Mouse (Mus musculus) heart, embryonic 15.5 days (tissue): ENCODE data around the gene Cldn15. TPM values are rescaled to one million over a fixed set of nuclear protein-coding genes. Genes with fewer than 3 reads are reported as not detected.
"Not testable (repeated sequence)": the region's sequence is repeated elsewhere in the genome, so short reads cannot be mapped to it uniquely, and the experiment has no call there.

Experiments used
- ATAC-seq: fragments of 200-750 bp; cut with Nextera tagmentation; replicated peaks from 2 replicates; pipeline ENCODE4 v1.8.0; 2017; ENCODE audit warnings: low read depth, moderate TSS enrichment; ENCODE audit not compliant: insufficient number of reproducible peaks, insufficient read depth, low FRiP score
- H3K27ac ChIP-seq: fragments of 300-500 bp; sonication (generic); 2 replicates; pipeline ENCODE4 v1.5.1; 2015; ENCODE audit warnings: mild to moderate bottlenecking, inconsistent platforms
- H3K27me3 ChIP-seq: fragments of 300-500 bp; sonication (generic); 2 replicates; pipeline ENCODE4 v1.6.1; 2015; ENCODE audit warnings: inconsistent platforms
- H3K36me3 ChIP-seq: fragments of 300-500 bp; sonication (generic); 2 replicates; pipeline ENCODE4 v1.6.1; 2015; ENCODE audit warnings: mild to moderate bottlenecking, inconsistent platforms
- H3K4me1 ChIP-seq: fragments of 300-500 bp; sonication (generic); replicated peaks from 2 replicates; pipeline ENCODE4 v1.6.1; 2015; ENCODE audit warnings: inconsistent platforms
- H3K4me2 ChIP-seq: fragments of 300-500 bp; sonication (generic); 2 replicates; pipeline ENCODE4 v1.6.1; 2015; ENCODE audit warnings: inconsistent platforms, mild to moderate bottlenecking, moderate library complexity
- H3K4me3 ChIP-seq: fragments of 300-500 bp; sonication (generic); 2 replicates; pipeline ENCODE4 v1.5.1; 2015; ENCODE audit warnings: mild to moderate bottlenecking, inconsistent platforms
- H3K9ac ChIP-seq: fragments of 300-500 bp; sonication (generic); 2 replicates; pipeline ENCODE4 v1.6.1; 2015; ENCODE audit warnings: mild to moderate bottlenecking, inconsistent platforms
- H3K9me3 ChIP-seq: fragments of 300-500 bp; sonication (generic); replicated peaks from 2 replicates; pipeline ENCODE4 v1.6.1; 2016; ENCODE audit warnings: inconsistent platforms
- WGBS: fragments of 180-500 bp; shearing (Covaris S2); methylation state at CpG from one replicate; pipeline ENCODE4 v1.1.7; 2015; ENCODE audit warnings: mixed read lengths; 5-methylcytosine and 5-hydroxymethylcytosine counted together
- polyA plus RNA-seq: library from polyadenylated mRNA; unstranded; fragments of >200 nt; fragmentation: Nextera tagmentation; extraction: Ambion mirVana; gene quantifications from 2 replicates; pipeline ENCODE4 v1.2.1, GENCODE M21; 2015

The Cldn15 gene
- polyA plus RNA-seq, 1 experiment from 2014 or later, result 6.7 TPM

DNA sequence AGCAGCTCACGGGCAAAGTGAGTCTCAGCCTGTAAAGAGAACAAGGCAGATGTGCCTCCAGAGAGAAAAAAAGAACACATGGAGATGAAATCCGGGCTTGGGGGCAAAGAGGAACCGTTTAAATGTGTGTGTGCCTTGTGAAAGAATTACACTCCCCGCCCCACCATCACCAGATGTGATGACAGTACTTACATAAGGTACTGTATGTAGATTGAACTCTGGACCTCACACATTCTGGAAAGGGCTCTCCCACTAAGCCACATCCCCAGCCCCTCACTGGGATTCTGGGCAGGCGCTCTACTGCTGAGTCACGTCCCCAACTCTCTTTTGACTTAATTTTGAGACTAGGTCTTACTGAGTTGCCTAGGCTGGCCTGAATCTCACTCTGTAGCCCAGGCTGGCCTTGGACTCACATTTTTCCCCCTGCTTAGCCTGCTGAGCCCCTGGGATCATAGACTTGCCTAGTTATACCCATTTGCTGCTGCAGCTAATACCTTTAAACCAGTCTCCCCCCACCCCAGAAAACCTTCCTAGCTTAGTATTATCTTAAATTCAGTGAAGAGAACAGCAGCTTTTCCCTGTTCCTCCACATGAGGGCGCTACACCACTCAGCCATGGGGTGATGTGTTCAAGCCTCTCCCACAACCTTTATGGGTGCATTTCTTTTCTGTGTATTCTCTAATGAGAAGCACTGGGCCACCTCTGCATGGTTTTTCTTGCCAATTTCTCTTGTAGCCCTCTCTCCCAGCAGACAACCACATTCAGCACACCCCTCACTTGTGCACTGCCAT lies 30.3 kb upstream of the Cldn15 start:
- H3K4me1 ChIP-seq, result no peaks in the 10 kb centered on the region
- no peak overlapping the region for H3K4me3 ChIP-seq
- H3K27me3 ChIP-seq, result no peaks in the 10 kb centered on the region
- no peaks in the 10 kb centered on the region for H3K36me3 ChIP-seq
- no peak for ATAC-seq
- H3K27ac ChIP-seq, result no peak overlapping the region
- H3K4me2 ChIP-seq, result no peak overlapping the region
- H3K9ac ChIP-seq, result no peak overlapping the region
- no peaks in the 10 kb centered on the region for H3K9me3 ChIP-seq
- 59% methylated on average over 7 of the region's 7 CpGs for WGBS

DNA sequence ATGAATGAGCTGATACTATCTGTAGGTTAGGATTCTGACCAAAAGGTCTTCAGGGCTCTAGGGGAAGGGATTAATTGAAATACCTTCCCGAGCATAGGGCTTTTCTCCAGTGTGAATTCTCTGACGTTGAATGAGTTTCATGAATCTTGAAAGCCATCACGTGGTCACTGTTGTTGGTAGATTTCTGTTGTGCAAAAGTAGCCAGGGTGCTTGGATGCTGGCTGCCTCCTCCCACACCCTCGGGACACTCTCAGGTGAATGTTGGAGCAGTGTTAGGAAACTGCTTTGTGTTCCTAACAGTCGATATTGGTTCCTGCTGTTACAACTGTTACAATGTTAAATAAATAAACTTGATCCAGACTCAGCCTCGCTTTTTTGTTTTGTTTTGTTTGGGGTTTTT lies 29.7 kb upstream of the Cldn15 start:
- WGBS, result 75% methylated on average over 6 of the region's 6 CpGs
- Histone ChIP-seq H3K4me1 (no peaks in the 10 kb centered on the region), H3K9me3 (no peaks in the 10 kb centered on the region), H3K4me3 (no peak overlapping the region), H3K36me3 (no peaks in the 10 kb centered on the region), H3K27me3 (no peaks in the 10 kb centered on the region), H3K9ac (no peak overlapping the region), H3K27ac (no peak overlapping the region), H3K4me2 (no peak overlapping the region)
- ATAC-seq, result no peak

DNA sequence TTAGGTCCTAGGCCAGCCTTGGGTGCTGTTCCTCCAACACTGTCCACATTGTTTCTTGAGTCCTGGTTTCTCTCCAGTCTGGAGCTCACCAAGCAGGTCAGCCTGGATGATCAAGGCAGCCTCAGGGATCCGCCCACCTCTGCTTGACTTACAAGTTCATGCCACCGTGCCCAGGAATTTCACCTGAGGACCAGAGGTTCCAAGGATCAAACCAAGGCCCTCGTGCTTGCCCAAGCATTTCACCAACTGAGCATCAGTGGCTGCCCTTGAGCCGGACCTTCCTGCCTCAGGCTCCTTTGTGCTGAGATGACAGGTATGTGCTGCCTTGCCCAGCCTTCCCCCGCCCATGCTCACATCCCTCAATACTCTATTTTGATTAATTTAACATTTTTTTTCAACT lies 28.8 kb upstream of the Cldn15 start:
- H3K27me3 ChIP-seq, result no peaks in the 10 kb centered on the region
- no peaks in the 10 kb centered on the region for H3K9me3 ChIP-seq
- H3K9ac ChIP-seq, result no peak overlapping the region
- H3K4me2 ChIP-seq, result no peak overlapping the region
- no peak for ATAC-seq
- H3K4me1 ChIP-seq, result peaks cover 3% of the 10 kb centered on the region; the same call in 1 of the 2 replicates
- 91% methylated on average over 5 of the region's 5 CpGs for WGBS
- H3K27ac ChIP-seq, result no peak overlapping the region
- H3K36me3 ChIP-seq, result no peaks in the 10 kb centered on the region
- no peak overlapping the region for H3K4me3 ChIP-seq

DNA sequence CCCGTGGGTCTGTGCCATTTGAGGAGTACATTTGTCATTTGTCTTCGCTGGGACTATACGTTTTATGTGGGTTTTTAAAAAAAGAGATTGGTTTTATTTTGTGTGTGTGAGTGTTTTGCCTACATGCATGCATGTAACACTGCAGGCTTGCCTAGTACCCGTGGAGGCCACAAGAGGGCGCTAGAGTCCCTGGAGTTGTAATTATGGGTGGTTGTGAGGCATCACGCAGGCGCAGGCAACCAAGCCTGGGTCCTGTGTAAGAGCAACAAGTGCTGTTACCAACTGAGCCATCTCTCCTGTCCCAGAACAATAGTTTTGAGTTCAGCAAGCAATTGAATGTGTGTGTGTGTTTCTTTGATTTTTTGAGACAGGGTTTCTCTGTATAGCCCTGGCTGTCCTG lies 27.1 kb upstream of the Cldn15 start:
- no peaks in the 10 kb centered on the region for H3K36me3 ChIP-seq
- no peak for ATAC-seq
- no peak overlapping the region for H3K4me2 ChIP-seq
- no peak overlapping the region for H3K4me3 ChIP-seq
- peaks cover 5% of the 10 kb centered on the region; the same call in 1 of the 2 replicates for H3K4me1 ChIP-seq
- no peak overlapping the region for H3K27ac ChIP-seq
- no peaks in the 10 kb centered on the region for H3K27me3 ChIP-seq
- no peak overlapping the region for H3K9ac ChIP-seq
- no peaks in the 10 kb centered on the region for H3K9me3 ChIP-seq
- 62% methylated on average over 7 of the region's 7 CpGs for WGBS

DNA sequence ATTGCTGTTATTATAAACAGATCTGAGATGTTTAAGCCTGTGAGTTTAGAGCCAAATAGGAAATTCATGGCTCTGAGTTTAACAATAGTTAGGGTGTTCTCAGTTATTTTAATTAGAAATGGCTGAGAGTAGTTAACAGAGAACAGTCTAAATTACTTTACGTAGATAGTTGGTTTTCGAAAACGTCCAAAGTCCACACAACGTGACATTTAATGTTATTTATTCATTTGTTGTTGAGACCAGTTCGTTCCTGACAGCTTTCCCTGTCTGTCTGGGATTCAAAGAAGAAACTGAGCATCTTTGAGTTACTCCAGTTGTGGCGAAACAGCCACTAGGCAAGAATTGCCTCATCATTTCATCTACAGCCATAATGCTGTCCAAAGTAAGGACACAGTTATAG lies 26.4 kb upstream of the Cldn15 start:
- H3K9me3 ChIP-seq, H3K4me2 ChIP-seq, H3K4me1 ChIP-seq, ATAC-seq, H3K27me3 ChIP-seq, H3K9ac ChIP-seq, H3K4me3 ChIP-seq, H3K27ac ChIP-seq, H3K36me3 ChIP-seq: not testable (repeated sequence)
- 82% methylated on average over 6 of the region's 6 CpGs for WGBS

- H3K27me3 ChIP-seq, result no peaks in the 10 kb centered on the region
- no peak overlapping the region for H3K4me3 ChIP-seq
- 82% methylated on average over 12 of the region's 12 CpGs for WGBS
- peaks cover 5% of the 10 kb centered on the region; the same call in 1 of the 2 replicates for H3K4me1 ChIP-seq
- H3K27ac ChIP-seq, result no peak overlapping the region
- H3K4me2 ChIP-seq, result no peak overlapping the region
- H3K36me3 ChIP-seq, result no peaks in the 10 kb centered on the region
- ATAC-seq, result no peak
- no peak overlapping the region for H3K9ac ChIP-seq
- H3K9me3 ChIP-seq, result no peaks in the 10 kb centered on the region
These were observed 25.4 kb upstream of the Cldn15 start for GRCm38 (mm10) chr5:136940845-136941560.

GRCm38 (mm10) chr5:136942781-136943180 lies 23.6 kb upstream of the Cldn15 start:
- Histone ChIP-seq H3K9me3 (no peaks in the 10 kb centered on the region), H3K27ac (no peak overlapping the region), H3K27me3 (no peaks in the 10 kb centered on the region), H3K4me1 (peaks cover 5% of the 10 kb centered on the region; the same call in 1 of the 2 replicates), H3K36me3 (no peaks in the 10 kb centered on the region), H3K4me2 (no peak overlapping the region), H3K4me3 (no peak overlapping the region), H3K9ac (no peak overlapping the region)
- no peak for ATAC-seq
- WGBS, result 52% methylated on average over 3 of the region's 3 CpGs

DNA sequence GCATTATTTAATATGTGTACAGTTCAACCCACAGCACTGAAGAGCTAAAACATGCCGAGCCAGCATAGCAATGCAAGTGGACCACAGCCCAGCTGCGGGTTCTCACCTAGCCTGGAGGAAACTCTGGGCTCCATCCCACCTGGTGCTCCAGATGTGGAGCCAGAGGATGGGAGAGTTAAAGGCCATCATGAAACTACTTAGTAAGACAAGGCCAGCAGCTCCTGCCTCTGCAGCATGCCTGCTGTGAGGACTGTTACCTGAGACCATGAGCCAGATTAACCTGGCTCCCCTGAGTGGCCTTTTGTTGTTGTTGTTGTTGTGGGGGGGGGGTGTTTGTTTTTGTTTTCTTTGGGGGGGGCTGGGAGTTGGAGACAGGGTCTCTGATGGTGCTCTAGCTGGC lies 23.0 kb upstream of the Cldn15 start:
- Histone ChIP-seq H3K36me3 (no peaks in the 10 kb centered on the region), H3K27me3 (no peaks in the 10 kb centered on the region), H3K27ac (no peak overlapping the region), H3K4me1 (peaks cover 5% of the 10 kb centered on the region; the same call in 1 of the 2 replicates), H3K4me2 (no peak overlapping the region), H3K4me3 (no peak overlapping the region), H3K9me3 (no peaks in the 10 kb centered on the region), H3K9ac (no peak overlapping the region)
- 84% methylated on average over 2 of the region's 2 CpGs for WGBS
- ATAC-seq, result no peak

DNA sequence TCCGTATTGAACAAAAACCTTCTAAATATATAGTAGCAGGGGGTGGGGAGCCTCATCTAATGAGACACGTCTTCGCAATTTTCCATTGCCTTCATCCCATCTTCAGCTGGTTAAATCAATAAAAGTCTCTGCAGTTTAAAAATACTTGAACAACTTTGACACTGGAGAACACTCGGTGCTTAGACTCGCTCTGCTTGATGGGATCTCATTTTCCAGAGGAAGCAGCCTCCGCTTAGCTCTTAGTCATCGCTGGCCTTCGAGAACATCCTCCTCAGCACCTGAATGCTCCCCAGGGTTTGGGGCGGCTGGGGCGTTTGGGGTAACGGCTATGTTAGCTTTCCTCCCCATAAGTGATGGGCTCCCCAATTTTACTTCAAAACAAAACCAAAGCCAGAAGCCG lies 21.3 kb upstream of the Cldn15 start:
- Histone ChIP-seq H3K36me3 (no peaks in the 10 kb centered on the region), H3K9me3 (no peaks in the 10 kb centered on the region), H3K4me1 (peaks cover 5% of the 10 kb centered on the region; the same call in 1 of the 2 replicates), H3K4me2 (no peak overlapping the region), H3K4me3 (no peak overlapping the region), H3K27me3 (no peaks in the 10 kb centered on the region), H3K27ac (no peak overlapping the region), H3K9ac (no peak overlapping the region)
- ATAC-seq, result no peak
- 69% methylated on average over 12 of the region's 12 CpGs for WGBS

- Histone ChIP-seq H3K27ac (no peak overlapping the region), H3K9ac (no peak overlapping the region), H3K9me3 (no peaks in the 10 kb centered on the region), H3K36me3 (no peaks in the 10 kb centered on the region), H3K4me1 (peaks cover 4% of the 10 kb centered on the region), H3K4me3 (no peak overlapping the region), H3K4me2 (no peak overlapping the region), H3K27me3 (no peaks in the 10 kb centered on the region)
- ATAC-seq, result no peak
These were observed 18.5 kb upstream of the Cldn15 start for GRCm38 (mm10) chr5:136947874-136948273.

DNA sequence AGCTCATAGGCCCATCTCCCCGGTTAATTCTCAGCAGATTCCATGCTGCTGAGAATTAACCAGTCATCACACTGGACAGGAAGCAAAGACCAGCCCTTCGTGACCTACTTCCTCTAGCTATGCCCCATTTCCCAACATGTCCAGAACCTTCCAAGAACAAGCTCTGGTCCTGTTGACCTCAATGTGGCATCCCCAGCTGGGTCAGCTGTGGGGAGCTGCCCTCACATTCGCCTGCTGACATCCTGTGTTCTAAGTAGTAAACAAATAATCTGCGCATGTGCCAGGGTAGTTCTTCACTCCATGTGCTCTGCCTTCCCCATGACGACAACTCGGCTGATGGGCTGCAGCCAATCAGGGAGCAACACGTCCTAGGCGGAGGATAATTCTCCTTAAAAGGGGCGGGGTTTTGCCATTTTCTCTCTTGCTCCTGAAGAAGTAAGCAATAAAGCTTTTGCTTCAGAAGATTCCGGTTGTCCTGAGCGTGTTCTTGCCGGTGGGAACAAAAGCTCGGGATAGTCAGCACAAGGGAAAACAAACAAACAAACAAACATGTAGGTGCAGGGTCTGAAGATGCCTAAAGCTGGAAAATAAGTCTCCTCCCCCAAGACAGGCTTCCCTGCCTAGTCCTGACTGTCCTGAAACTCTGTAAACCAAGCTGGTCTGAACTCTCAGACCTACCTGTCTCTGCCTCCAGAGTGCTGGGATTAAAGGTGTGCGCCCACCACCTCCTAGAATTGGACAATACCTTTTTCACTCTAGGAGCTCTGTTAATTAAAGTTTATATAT lies 16.7 kb upstream of the Cldn15 start:
- not testable (repeated sequence) for H3K27me3 ChIP-seq, H3K36me3 ChIP-seq, H3K9me3 ChIP-seq, H3K4me2 ChIP-seq, H3K4me3 ChIP-seq, H3K9ac ChIP-seq, ATAC-seq, H3K27ac ChIP-seq
- 75% methylated on average over 14 of the region's 14 CpGs for WGBS
- peaks cover 12% of the 10 kb centered on the region for H3K4me1 ChIP-seq
